Mouse (Mus musculus) embryo, embryonic 10 days (tissue): ENCODE results near the gene Kif21a.

Experiments used
- DNase-seq: peaks from one replicate; pipeline ENCODE4 v3.0.0-alpha.2; 2015; ENCODE audit warnings: low spot score

Gene Kif21a

GRCm38 (mm10) chr15:91049496-91050441, at the start of gene Kif21a:
Gene Kif21a (minus strand): TSS chr15:91049948.
- DNase-seq = peak; percentile 82

GRCm38 (mm10) chr15:91096606-91097005, 46.9 kb upstream of the Kif21a start:
- DNase-seq = no peak

- DNase-seq = no peak
Observed at GRCm38 (mm10) chr15:91089427-91089826, 39.7 kb upstream of the Kif21a start.

GRCm38 (mm10) chr15:91088071-91088470, 38.3 kb upstream of the Kif21a start:
- DNase-seq = no peak

DNA sequence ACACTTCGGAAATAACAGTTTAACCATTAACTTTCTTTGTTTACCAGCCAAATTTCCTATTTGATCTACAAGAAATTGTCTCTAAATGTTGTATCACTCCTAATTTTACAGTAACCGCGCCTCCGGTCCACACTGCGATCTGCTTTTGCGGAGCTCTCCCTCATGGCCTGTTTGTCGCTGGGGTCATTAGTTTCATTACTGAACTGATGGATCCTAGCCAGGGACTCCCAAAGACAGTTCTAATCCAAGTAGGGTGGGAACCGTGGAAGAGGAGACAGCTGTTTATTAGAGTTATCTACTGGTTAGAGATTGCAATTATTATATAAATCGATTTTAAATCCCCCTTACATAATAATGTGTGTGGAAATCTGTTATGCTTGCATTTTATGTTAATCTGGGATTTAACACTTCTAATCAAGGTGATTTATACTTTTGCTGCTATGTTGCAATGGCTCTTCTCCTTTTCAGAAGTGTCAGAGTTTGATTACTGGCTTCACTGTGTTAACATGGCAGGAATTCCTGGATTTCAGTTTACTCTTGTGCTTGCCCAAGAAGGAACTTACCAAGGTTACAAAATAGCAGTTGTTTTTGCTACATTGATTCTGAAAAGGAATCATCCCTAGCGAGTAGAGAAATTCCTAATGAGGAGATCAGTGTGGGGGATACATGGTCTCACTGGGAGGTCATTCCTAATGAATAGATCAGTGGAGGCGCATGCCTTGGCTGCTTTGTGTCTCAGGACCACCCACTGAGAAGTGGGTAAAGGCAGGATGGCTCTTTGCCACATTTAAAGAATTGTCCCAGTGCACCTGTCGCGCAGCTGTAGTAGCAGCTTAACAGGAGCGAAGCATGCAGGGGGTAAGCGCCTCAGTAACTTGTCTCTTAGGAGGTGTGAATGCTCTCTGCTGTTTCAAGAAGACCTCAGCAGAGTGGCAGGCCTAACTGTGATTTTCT, 28.0 kb upstream of the Kif21a start:
- DNase-seq = peak; percentile 73

- no peak for DNase-seq
Observed at GRCm38 (mm10) chr15:91072440-91072839, 22.7 kb upstream of the Kif21a start.

DNA sequence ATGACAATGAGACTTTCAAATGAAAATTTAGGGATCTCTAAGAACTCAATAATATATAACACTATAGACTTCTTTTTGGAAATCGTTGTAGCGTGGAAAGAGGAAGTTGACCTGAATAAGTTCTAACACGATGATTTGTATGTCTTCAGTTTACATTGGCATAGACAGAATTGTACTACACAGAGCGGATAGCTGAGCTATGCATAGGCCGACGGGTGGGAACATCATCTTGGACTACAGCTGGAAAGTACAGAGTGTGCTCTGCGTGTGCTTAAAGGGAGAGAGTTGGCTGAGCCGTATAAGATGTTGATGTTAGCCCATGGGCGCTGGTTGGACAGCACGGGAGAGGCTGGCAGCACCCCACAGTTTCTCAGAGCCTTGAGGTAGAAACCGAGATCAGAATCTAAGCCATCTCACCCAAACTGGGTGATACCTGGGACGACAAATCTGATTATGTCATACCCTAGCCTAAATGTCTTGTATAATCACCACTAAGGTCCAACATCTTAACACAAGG, 14.6 kb upstream of the Kif21a start:
- DNase-seq = no peak

GRCm38 (mm10) chr15:91063845-91064244, 14.1 kb upstream of the Kif21a start:
- no peak for DNase-seq

DNA sequence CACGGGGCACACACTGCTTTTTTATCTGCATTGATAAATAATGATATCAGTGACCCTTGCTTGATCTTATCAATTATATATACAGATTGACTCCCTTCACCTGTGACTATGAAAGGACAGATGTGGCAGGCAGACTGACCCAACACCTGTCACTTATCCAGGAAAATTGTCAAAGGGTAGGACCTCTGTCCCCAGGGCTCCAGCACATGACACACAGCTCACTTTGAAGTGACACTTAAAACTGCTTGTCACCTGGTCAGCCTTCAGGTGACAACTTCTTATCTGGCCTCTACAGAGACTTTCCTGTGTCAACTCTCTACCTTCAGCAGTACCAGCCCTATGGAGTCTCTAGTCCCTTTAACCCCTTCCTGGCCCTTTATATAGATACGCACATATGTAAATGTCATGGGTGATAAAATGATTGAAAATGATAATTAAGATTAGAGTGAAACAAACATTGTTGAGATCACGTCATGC, 7.2 kb upstream of the Kif21a start:
- no peak for DNase-seq

DNA sequence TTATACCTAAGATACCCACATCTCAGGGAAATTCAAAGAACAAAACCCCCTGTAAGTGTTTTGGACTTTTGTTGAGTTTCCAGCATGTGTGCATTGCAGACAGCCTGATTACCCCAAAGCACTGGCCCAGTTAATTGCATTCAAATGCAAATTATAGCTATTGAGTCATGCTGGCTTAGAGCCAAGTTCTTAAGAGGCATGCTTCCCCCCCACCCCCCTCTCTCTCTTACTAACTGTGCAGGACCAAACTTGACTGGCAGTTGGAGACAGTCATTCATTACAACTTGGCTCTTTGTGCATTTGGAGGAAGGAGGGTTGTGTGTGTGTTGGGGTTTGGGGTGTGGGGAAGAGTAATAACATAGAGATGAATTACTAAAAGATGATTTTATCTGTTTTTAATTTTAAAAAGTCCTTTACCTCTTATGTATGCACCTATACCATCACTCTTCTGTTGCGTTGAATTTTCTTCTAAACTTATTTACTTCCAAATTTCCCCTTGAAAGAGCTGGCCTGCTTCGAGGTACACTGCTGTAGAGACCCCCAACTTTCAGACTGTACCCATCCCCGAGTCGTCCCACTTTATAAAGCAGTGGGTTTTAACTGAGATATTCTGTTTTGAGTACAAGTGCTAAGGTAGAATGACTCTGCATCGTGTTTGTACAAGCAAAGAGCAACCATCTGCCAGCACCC, 6.6 kb upstream of the Kif21a start:
- DNase-seq = peak; percentile 72

- DNase-seq = peak; percentile 21
Observed at GRCm38 (mm10) chr15:91048951-91049495, 725 bp downstream of the Kif21a start.

DNA sequence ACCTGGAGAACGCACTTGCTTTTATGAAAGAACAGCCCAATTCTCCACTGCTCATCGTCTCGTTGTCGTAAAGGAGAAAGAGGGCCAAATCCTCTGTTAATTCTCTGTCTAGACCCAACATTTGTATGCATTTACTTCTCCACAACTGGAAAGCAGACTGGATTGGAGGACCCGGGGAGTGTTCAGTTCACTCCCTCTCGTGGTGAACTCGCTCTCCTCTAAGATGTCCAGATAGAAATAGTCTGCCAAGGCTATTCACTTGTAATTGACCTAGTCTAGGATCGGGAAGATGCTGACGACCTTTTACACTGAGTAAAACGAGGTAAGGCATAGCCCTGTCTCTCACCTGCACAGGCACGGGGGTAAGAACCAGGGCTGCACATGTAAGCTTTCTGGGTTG, 2.1 kb downstream of the Kif21a start:
- no peak for DNase-seq

GRCm38 (mm10) chr15:91046506-91046905, 3.2 kb downstream of the Kif21a start:
- peak; percentile 31 for DNase-seq

GRCm38 (mm10) chr15:91043263-91043662, 6.5 kb downstream of the Kif21a start:
- no peak for DNase-seq

DNA sequence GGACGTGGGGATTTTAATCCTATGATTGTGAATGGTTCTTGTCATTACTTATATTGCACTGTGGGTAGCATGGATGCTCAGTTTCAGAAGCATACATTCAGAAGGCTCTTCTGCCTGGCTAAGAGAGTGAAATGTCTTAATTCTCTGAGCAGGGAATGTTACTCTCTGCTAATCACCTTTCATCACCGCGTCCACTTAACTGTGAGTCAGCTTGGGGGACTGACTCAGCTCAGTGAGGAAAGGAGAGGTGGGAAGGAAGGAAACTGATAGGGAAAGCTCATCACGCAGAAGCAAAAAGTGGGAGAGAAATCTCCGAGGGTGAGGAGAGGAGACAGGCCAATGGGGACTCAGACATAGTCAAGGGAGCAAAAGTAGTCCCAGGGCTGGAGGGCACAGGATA, 10.9 kb downstream of the Kif21a start:
- DNase-seq = no peak

- no peak for DNase-seq
Observed at GRCm38 (mm10) chr15:91034090-91034489, 15.7 kb downstream of the Kif21a start.

GRCm38 (mm10) chr15:91033529-91033928, 16.2 kb downstream of the Kif21a start:
- DNase-seq = no peak

GRCm38 (mm10) chr15:91028962-91029361, 20.8 kb downstream of the Kif21a start:
- DNase-seq = no peak

DNA sequence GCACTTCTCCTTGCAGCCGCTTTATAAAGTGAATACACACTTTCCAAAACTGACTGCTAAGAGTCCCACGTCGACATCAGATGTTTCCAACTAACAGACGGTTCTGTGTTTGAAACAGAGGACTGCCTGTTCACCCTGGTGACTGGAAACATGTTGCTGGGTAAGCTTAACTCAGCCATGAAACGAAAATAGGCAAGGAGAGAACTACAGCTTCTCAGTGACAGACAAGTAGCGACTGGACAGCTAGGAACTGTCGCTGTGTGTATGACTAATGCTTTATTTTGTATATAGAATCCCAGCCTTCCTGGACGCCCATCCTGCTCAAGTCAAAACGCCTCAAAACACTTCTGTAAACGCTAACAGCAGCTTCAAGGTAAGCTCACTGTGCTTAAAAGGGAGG, 21.3 kb downstream of the Kif21a start:
- DNase-seq = no peak

DNA sequence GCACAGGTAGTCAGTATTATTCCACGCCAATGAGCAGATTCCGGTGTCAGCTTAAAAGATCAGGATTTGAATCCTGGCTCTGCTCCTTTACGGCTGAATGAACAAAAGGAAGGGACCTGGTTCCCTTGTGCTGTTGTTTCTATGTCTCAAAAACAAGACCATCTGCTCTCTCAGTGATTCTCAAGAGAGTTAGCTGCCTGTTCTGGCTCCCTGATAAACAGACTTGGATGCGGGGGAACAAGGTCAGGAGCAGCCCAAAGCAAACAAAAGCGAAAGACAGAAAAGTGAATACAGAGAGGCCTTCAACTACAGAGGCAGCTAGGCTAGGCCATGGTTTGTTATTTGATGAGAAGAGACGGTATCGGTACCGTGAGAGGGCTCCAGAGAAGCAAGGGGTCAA, 27.5 kb downstream of the Kif21a start:
- DNase-seq = no peak

GRCm38 (mm10) chr15:91018861-91019187, 30.9 kb downstream of the Kif21a start:
- DNase-seq = no peak
